In genomic region chr15:79151881-79152280, GRCm38 (mm10) we compare ENCODE assay signal across 12 mouse cellular contexts. TPM values are rescaled to one million over a fixed set of nuclear protein-coding genes. Genes with fewer than 3 reads are reported as not detected.
DNase-seq lines count a peak whose midpoint lies in the region; ATAC-seq lines count a peak whose summit lies in the region.
"Had no signal": no experiment of that assay in that cellular context is flagged by ENCODE, and none has a peak within 500 bp of the region (broad histone marks: within the 10 kb centered on the region; RNA-seq: fewer than 3 reads in every experiment).

No protein-coding gene starts in this region.

- H3K27ac ChIP-seq in hindbrain, embryonic 10.5 days: peak overlapping the region; percentile 83
- peak overlapping the region; percentile 51; the same call in 1 of the 2 replicates for H3K27ac ChIP-seq in midbrain, embryonic 11.5 days (ENCODE audit: low read depth, low read length)
- H3K27ac ChIP-seq: kidney, postnatal 0 days had no signal

- H3K9me3 ChIP-seq in hindbrain, embryonic 10.5 days: no peaks in the 10 kb centered on the region
- no peaks in the 10 kb centered on the region for H3K9me3 ChIP-seq in midbrain, embryonic 11.5 days (ENCODE audit: control insufficient read depth, low read length)

- no peak overlapping the region for H3K4me3 ChIP-seq in hindbrain, embryonic 10.5 days
- no peak overlapping the region for H3K4me3 ChIP-seq in midbrain, embryonic 11.5 days (ENCODE audit: low read depth, low read length)

- H3K9ac ChIP-seq in midbrain, embryonic 11.5 days (ENCODE audit: low read length): no peak overlapping the region

- peaks cover 67% of the 10 kb centered on the region for H3K36me3 ChIP-seq in hindbrain, embryonic 10.5 days
- peaks cover 21% of the 10 kb centered on the region for H3K36me3 ChIP-seq in midbrain, embryonic 11.5 days (ENCODE audit: control insufficient read depth, insufficient read depth, low read length)

- H3K4me1 ChIP-seq in hindbrain, embryonic 10.5 days (replicated peaks): peaks cover 57% of the 10 kb centered on the region
- H3K4me1 ChIP-seq in midbrain, embryonic 11.5 days (ENCODE audit: control insufficient read depth, insufficient read depth, low read length): peaks cover 16% of the 10 kb centered on the region

- no peaks in the 10 kb centered on the region for H3K27me3 ChIP-seq in hindbrain, embryonic 10.5 days (ENCODE audit: insufficient read depth, poor library complexity, severe bottlenecking)
- no peaks in the 10 kb centered on the region for H3K27me3 ChIP-seq in midbrain, embryonic 11.5 days (ENCODE audit: control insufficient read depth, insufficient read depth, low read length)

- peak; percentile 40 for DNase-seq in embryo, embryonic 10 days (ENCODE audit: low spot score)
- no peak for DNase-seq in embryo, embryonic 9.5 days (ENCODE audit: extremely low spot score)
- peak; percentile 22 for DNase-seq in brain, embryonic 18.5 days (ENCODE audit: low read depth, low spot score)
- DNase-seq in hindbrain, embryonic 10.5 days (ENCODE audit: low spot score): peak; percentile 47
- DNase-seq in midbrain, embryonic 11.5 days (ENCODE audit: low spot score, missing footprints): no peak
- no peak for DNase-seq in kidney, postnatal 4 days
- DNase-seq in liver: no peak
- DNase-seq: adrenal gland, postnatal 14 days had no signal

- no peak overlapping the region for H3K4me2 ChIP-seq in midbrain, embryonic 11.5 days

- peak; percentile 19; the same call in 1 of the 2 replicates for ATAC-seq in midbrain, embryonic 11.5 days (ENCODE audit: low FRiP score)
- no peak for ATAC-seq in erythroid progenitor cell, adult 5-6 weeks (replicated peaks; ENCODE audit: low FRiP score, poor library complexity, severe bottlenecking)

- WGBS in hindbrain, embryonic 10.5 days: 59% methylated on average over 8 of the region's 8 CpGs
- 57% methylated on average over 8 of the region's 8 CpGs for WGBS in midbrain, embryonic 11.5 days

RNA-seq across cellular contexts. Expression of gene 1700088E04Rik, which starts 10.8 kb away (rescaled TPM):
- 9.8 and 16.1 TPM in 2 replicates for polyA plus RNA-seq in hindbrain, embryonic 10.5 days (2016; fragmentation: Nextera tagmentation; extraction: Ambion mirVana)
- 9.5 and 10.2 TPM in 2 replicates for polyA plus RNA-seq in midbrain, embryonic 11.5 days (2014; fragmentation: Nextera tagmentation; extraction: Ambion mirVana)
- total RNA-seq in erythroid progenitor cell, adult 5-6 weeks (2015; ENCODE audit: low replicate concordance): not detected in 2 replicates
- total RNA-seq in erythroid progenitor cell, adult 5-6 weeks (2017; ENCODE audit: low replicate concordance): not detected in 2 replicates

RNA-seq across cellular contexts. Expression of gene Polr2f, which starts 11.1 kb away (rescaled TPM):
- polyA plus RNA-seq in hindbrain, embryonic 10.5 days (2016; fragmentation: Nextera tagmentation; extraction: Ambion mirVana): 383 and 404 TPM in 2 replicates
- polyA plus RNA-seq in midbrain, embryonic 11.5 days (2014; fragmentation: Nextera tagmentation; extraction: Ambion mirVana): 354 and 362 TPM in 2 replicates
- 15.1 and 32.7 TPM in 2 replicates for total RNA-seq in erythroid progenitor cell, adult 5-6 weeks (2015; ENCODE audit: low replicate concordance)
- total RNA-seq in erythroid progenitor cell, adult 5-6 weeks (2017; ENCODE audit: low replicate concordance): 17.0 and 20.3 TPM in 2 replicates

RNA-seq across cellular contexts. Expression of gene Sox10, which starts 13.2 kb away (rescaled TPM):
- polyA plus RNA-seq in hindbrain, embryonic 10.5 days (2016; fragmentation: Nextera tagmentation; extraction: Ambion mirVana): 9.2 and 28.1 TPM in 2 replicates
- polyA plus RNA-seq in midbrain, embryonic 11.5 days (2014; fragmentation: Nextera tagmentation; extraction: Ambion mirVana): 0.64 and 0.95 TPM in 2 replicates
- total RNA-seq in erythroid progenitor cell, adult 5-6 weeks (2015; ENCODE audit: low replicate concordance): not detected in 2 replicates
- not detected in 2 replicates for total RNA-seq in erythroid progenitor cell, adult 5-6 weeks (2017; ENCODE audit: low replicate concordance)
- total RNA-seq: common myeloid progenitor, adult 5-6 weeks; liver, adult 2 months had no signal
- polyA plus RNA-seq: liver, adult 2 months had no signal

RNA-seq across cellular contexts. Expression of gene Micall1, which starts 43.2 kb away (rescaled TPM):
- 7.0 and 8.8 TPM in 2 replicates for polyA plus RNA-seq in hindbrain, embryonic 10.5 days (2016; fragmentation: Nextera tagmentation; extraction: Ambion mirVana)
- 5.2 and 5.4 TPM in 2 replicates for polyA plus RNA-seq in midbrain, embryonic 11.5 days (2014; fragmentation: Nextera tagmentation; extraction: Ambion mirVana)
- 0.72 TPM in 1 of 2 replicates, not detected in the other for total RNA-seq in erythroid progenitor cell, adult 5-6 weeks (2015; ENCODE audit: low replicate concordance)
- 1.7 and 4.1 TPM in 2 replicates for total RNA-seq in erythroid progenitor cell, adult 5-6 weeks (2017; ENCODE audit: low replicate concordance)

Comparison
In these comparisons a context has a peak if more than half of its experiments do, and no peak if none do; other contexts are left out.
1. DNase-seq: peak in embryo, embryonic 10 days (single experiment), brain, embryonic 18.5 days (single experiment) and hindbrain, embryonic 10.5 days (single experiment); none in embryo, embryonic 9.5 days (single experiment), midbrain, embryonic 11.5 days (single experiment), kidney, postnatal 4 days (0 of 2) and liver (single experiment).